Mouse (Mus musculus) brain, adult 2 months (tissue): Measurements from ENCODE around the gene Zfp574.

Source experiments
- DNase-seq: peaks from one replicate; pipeline ENCODE4 v3.0.0; 2011; ENCODE audit warnings: low read depth, low spot score

The Zfp574 gene

DNA sequence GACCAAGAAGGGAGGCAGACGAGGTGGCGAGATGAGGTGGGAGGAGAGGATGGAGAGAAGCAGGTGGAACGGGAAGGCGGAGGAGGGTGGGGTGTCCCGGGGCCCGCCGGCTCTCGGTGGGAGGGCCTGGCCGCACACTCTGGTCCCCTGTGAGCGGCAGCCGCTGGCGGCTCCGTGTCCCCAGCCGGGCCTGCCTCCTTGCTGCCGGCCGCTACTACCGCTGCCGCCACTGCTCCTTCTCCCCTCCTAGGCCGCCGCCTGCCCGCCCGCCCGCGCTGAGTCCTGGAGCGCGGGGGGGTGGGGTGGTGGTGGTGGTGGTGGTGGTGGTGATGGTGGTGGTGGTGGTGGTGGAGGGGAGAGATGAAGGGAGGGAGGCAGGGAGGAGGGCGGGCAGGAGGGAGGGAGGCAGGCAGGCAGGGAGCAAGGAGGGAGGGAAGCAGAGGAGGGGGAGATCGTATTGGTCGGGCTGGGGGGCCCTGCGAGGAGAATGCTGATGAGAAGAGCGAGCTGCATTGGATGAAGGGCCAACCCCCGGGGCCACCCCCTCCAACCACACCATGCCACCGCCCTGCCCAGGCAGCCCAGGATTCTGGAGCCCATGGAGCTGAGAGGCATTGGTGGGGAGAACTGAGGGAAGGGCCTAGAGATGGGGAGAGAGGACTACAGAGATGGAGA lies 486 bp downstream of the Zfp574 start:
- peak; percentile 86 for DNase-seq

DNA sequence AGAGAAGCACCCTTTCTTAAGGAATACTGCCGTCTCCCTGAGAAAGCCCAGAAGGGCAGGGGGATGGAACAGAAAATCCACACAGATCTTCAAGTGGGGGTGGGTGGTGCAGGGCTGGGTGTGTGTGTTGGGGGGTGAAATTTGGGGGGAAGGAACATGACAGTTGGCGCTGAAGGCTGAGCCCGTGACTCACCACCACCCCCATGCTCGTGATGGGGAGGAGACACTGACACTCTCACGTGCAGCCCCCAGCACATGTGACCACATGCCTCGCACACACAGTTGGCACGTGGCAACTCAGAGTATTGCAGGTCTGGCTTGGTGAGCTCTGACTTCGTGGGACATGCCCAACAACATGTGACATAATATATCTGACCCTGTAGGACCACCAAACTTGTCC lies 1.6 kb downstream of the Zfp574 start:
- DNase-seq, result peak; percentile 88

DNA sequence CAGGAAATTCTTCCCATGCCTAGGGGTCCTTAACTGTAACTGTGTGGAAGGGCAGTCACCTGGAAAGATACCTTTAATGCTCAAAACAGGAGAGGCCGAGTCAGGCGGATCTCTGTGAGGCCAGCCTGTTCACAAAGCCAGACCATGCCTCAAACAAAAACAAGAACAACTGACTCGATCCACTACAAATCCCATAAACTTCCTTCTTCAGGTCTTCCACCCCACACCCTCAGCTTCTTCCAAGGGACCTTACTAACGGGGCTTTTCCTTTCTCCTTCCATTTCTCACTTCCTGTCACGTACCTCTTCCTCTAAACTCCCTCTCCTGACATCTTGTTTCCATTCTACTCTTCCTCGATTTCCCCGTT lies 3.9 kb downstream of the Zfp574 start:
- DNase-seq, result no peak

DNA sequence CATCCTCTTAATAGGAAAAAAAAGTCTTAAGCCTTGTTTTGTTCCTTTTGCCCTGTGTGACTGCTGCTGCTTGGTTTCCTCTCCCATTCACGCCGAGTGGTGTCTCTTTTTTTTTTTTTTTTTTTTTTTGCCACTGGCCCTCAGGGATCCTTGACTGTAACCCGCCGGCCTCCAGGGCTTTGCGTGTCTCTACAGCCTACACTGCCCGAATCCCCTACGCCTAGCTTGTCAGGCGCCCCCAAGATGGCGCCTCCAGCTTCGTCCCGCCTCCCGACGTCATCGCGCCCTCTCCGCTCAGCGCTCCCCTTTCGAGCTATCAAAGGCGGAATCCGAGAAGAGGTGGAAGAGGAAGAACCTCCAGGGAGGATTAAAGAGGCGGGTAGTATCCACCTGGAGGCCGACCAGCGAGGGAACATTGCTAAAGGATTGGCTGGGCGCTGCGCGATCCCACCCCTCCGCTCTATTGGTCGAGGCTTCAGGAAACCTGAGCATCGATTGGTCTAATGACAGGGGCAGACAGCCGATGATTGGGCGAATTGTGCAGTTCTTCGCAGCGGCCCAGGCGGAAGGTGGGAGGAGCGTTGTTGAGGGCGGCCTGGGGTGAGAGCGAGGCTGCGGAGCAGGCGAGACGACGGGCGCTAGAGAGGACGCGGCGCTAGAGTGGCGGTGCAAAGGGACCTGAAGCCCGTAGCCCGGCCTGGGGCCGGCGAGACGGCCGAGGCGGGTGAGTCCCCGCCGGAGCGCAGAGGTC lies 4.5 kb downstream of the Zfp574 start:
- DNase-seq, result peak; percentile 100

DNA sequence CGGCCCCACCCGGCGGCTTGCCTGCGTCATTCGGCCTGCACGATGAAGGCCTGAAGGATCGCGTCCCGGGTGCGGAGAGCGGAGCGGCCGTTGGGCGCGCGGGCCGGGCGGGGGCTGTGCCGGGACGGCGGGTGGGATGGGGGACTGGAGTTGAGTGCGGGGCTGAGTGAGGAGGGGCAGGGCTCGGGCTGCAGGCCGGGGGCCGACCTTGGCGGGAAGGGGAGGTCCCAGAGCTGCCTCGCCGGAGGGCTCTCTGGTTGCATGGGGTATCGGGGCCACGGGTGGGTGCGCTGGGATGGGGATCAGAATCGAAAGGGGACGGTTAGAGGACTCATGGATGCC lies 5.0 kb downstream of the Zfp574 start:
- no peak for DNase-seq

DNA sequence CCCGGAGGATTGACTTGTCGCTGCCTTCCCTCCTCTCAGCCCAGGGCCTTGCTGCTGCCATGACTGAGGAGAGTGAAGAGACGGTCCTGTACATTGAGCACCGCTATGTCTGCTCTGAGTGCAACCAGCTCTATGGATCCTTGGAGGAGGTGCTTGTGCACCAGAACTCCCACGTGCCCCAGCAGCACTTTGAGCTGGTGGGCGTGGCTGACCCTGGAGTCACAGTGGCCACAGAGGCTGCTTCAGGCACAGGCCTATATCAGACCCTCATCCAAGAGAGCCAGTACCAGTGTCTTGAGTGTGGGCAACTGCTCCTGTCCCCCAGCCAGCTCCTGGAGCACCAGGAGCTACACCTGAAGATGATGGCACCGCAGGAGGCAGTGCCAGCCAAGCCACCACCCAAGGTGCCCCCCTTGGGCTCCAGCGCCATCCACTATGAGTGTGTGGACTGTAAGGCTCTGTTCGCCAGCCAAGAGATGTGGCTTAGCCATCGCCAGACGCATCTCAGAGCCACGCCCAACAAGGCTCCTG lies 7.2 kb downstream of the Zfp574 start:
- no peak for DNase-seq

DNA sequence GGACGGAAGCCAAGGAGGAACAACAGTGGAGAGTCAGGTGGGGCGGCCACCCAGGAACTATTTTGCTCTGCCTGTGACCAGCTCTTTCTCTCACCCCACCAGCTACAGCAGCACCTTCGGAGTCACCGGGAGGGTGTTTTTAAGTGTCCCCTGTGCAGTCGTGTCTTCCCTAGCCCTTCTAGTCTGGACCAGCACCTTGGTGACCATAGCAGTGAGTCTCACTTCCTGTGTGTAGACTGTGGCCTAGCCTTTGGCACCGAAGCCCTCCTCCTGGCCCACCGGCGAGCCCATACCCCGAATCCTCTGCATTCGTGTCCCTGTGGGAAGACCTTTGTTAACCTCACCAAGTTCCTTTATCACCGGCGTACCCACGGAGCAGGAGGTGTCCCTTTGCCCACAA lies 8.1 kb downstream of the Zfp574 start:
- no peak for DNase-seq

DNA sequence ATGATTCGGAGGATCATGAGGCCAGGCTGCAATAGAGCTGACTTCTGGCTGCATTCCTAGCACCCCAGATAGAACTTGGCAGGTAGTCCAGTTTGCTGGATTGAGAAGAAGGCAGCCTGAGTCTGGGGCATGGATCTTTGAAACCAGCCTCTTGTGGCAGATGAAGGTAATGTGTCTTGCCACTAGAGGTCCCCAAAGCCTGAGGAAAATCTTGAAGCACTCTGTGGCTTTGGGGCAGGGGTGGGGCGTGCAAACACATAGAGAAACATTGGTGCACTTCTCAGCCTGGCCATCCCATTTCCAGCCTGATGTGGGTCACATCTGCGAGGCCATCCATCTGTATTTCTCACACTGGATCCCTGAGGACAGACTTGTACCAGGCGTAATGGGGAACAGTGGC lies 10.1 kb downstream of the Zfp574 start:
- DNase-seq, result peak; percentile 77

DNA sequence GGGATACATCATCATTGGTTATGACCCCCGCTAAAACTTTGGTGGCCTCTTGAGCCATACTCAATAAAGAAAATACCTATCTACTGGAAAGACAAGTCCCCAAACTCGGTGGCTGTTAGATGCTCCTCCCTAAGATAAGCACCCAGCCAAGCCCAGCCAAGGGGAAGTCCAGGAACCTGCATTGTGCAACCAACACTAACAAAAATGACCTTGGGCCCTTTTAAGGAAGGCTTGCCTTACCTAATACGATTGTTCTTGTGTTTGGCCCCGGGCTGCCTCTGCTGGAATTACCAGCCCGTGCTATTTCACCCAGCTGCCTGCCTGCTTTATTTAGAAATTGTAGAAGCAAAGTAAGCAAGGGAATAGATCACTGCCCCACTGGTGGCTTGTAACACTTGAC lies 12.3 kb downstream of the Zfp574 start:
- no peak for DNase-seq

DNA sequence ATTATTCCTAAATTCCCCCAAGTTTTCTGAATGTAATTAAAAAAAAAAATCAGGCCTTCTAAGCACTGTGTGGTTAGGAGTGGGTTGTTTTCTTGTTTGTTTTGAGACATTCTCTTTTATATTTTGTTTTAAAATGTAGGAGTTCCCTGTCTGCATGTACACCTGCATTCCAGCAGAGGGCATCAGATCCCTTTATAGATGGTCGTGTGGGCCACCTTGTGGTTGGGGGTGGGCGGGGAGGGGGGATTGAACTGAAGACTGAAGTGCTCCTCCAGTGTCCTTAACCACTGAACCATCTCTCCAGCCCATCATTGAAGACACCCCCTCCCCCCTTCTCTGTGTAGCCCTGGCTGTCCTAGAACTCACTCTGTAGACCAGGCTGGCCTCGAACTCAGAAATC lies 14.3 kb downstream of the Zfp574 start:
- no peak for DNase-seq

DNA sequence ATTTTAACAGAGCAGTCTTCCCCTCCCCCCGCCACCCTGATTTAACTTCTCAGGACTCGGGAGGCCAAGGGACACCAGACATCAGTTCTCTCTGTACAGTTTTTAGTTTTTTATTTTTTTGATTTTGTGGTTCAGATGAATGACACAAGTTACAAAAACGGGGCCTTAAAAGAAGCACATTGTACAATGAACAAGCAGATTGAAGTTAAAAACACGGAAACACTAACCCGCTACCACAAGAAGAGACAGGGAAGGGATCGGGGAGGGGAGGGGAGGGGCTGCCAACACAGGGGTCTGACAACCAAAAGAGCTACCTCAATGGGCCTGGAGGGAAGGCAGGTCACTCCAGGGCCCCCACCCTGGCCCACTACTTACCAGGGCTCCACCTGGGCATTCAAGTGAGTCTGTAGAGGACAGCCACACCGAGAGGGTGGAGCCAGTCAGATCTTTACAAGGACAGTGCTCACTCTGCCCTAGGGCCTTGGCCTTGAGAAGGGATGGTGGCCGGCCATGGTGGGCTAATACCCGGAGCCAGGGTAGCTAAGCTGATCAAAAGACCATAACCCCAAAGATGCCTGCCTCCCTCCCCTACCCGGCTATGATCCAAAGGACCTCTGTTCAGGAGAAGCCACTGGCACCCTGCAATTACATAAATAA lies 15.0 kb downstream of the Zfp574 start:
- DNase-seq, result no peak

DNA sequence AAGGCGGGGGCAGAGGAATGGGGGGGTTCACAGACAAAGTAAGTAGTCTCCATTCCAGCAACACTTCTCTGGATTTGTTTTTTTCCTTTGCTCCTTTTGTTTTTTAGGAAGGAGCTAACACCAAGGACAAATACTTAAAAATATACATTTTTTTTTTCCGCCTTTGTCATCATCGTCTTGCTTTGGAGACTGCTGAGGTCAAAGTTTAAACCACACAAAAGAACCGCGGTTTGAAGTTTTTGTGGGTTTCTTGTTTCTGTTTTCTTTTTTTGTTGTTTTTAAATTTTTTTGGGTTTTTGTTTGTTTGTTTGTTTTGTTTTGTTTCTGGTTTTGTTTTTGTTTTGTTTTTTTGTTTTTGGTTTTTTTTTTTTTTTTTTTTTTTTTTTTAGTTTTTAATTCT lies 15.6 kb downstream of the Zfp574 start:
- DNase-seq, result no peak

DNA sequence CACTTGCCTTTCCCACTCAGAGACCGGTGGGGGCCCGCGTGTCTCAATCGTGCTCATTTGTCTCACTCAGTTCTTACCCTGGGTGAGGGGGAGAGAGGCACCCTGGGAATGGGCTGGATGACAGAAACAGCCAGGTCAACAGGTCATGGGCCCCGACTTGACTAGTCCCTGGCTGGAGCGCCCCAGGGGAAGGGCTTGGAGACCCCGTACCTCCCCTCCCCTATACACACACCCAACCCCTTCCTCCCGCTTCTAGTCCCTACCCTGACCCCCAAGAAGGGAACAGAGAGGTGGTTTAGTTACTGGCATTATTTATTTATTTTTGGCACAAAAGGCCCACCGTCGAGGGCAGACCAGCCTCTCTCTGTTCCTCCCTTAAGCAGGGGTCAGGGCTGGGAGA lies 16.2 kb downstream of the Zfp574 start:
- DNase-seq, result no peak

DNA sequence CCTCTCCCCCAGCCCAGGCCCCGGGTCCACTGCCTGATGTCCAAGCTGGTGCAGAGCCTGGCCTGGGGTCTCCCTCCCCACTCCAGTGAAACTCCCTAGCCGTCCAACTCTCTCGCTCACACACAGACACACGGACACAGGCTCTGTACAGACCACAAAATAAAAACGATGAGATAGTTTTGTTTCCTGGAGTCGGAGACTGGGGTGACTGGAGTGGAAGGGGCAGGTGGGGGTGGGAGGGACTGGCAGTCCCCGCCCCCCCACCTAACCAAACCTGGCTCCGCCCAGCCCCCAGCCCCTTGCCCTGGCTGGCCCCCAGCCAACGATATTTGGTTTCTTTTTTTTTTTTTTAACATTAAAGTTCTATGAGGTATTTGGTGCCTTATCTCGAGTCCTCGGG lies 16.6 kb downstream of the Zfp574 start:
- no peak for DNase-seq

DNA sequence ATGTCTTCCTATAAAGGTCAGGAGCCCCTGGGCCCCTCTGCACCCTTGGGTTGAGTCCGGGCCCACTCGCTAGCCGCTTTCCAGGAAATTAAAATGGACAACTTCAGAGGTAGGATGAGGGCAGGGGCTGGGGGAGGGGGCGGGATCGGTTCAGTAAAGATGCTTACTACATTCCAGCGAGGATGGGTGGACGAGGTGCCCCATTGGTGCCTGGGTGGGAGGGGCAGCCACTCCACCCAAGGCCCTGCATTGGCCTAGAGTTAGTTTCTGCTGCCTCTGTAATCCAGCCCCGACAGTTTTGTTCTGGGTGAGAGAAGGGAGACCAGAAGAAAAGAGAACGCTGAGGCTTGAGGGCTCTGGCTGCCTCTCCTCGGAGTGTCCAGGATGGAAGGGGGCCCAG lies 17.5 kb downstream of the Zfp574 start:
- DNase-seq, result no peak

DNA sequence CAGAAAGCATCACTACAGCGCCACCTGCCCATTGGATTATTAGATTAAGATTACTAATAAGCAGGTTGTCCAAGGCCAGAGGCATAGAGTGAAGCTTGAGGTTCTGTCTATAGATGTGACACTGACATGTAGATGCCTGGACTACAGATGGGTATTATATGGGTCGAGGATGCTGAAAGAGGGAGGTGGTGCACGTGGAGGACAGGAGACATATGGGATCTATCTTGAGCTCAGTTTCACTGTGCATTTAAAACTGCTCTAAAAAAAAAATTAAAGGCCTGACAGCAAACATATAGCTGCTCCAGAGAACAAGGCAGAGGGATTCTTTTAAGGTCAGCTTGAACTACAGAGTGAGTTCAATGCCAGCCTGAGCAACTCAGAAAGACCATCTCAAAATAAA lies 25.8 kb downstream of the Zfp574 start:
- DNase-seq, result peak; percentile 76

DNA sequence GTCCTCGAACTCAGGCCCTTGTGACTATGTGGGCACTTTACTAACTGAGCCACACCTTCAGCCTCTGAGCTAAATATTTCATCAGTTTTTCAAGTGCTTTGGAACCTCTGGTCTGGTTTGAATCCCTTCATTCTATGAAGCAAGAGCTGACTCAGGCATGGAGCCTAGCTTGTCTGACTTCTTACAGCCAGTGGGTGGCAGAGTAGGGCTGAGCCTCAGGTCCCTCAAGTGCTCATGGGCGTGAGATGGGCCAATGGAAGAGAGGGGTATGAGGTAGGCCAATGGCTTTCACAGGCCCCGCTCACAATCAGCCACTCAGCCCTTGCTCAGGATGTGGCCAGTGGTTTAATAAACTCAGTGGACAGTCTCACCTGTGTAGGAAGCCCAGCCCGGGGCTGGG lies 27.2 kb downstream of the Zfp574 start:
- peak; percentile 61 for DNase-seq

DNA sequence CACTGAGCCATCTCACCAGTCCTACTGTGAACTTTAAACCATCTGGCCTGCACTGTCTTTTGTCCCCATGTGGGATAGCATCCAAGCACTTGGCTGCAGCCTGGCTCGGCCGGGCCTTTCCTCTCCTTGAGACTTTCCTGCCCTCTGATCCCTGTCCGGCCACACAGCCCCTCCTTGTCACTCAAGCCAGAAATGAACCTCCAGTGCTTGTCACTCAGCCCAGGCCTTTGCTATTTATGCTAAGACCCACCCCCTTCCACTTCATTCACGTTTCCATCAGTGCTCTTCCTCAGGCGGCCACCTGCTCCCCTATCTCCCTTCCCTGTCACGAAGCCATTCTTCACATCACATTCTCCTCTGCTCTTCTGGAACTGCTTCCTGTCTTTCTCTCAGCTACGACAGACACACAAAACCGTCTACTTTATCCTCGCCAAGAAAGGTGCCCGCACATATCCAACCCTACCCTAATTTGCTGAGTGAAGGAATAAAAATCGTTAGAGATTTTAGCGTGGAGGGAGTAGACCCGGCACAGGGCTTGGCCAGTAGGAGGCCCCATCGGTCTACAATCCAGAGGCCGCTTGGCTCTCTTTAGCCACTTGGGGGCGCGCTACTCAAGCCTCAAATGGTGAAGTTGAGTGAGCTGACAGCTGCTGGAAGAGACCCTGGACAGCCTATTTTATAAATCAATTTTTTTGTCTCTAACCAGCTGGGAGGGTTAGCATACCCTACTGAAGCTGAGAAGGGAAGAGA lies 33.2 kb downstream of the Zfp574 start:
- DNase-seq, result peak; percentile 88

DNA sequence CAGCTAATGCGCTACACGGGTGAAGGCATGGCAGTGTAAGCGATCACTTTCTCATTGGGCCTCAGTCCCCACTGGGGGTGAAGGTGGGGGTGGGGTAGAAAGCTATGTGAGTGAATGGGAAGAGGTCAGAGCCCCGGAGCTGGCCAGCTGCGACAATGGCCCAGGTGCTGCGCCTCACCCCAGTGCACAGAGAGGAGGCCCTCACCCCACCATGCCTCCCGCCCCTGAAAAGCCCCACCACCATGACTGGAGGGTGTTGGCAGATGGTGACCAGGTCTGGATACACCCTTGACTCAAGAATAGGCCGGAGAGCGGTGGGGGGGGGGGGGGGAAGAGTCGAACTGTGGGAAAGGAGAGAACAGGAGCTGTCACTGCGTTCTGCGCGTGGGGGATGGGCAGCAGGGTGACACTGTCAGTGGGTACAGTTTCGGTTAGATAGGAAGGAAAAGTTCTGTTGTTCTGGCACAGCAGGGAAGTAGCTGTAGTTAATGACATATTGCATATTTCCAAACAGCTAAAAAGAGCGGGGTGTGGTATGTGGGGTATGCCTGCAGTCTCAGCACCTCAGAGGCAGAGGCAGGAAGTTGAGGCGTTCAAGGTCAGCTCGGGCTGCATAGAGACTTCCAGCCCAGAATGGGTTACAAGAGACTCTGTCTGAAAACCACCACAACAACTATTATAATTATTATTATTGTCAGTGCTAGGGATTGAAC lies 34.6 kb downstream of the Zfp574 start:
- no peak for DNase-seq

DNA sequence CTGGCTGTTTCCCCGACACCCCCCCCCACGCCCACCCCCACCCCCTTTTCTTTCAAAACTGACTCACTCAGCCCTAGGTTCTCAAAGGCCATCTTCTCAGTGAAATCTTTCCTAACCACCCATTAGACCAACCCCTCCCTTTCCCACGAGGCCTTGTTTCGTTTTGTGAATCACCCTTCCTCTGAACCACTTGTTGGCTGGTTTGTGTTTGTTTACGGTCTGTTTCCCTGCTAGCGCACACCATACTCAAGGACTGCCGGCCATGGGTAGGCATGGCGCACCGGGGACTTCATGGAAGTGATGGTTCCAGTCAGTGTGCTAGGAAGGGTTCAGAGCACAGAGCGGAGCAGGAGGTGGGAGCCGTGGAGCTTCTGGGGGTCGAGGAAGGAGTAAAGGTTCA lies 37.0 kb downstream of the Zfp574 start:
- DNase-seq, result no peak

DNA sequence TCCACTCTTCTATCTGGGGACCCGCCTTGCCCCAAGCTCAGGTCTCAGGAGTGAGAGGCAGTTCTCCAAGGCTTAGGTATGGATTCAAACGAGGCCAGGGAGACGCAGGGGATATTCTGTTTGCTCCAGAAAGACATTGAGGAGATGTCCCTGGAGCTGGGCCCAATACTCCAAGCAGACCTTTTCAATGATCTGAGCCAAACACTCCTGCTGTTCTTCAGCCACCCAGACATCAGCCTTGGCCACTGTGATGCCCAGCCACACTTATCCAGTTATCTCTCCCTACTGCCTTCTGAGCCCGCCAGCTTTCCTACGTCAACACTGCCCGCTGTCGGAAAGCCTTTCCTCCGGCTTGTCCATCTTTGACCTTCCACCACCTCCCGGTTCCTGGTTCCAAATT lies 38.0 kb downstream of the Zfp574 start:
- no peak for DNase-seq
